Mouse (Mus musculus) neutrophil, adult 83 days (primary cell): ENCODE results near the gene Nup62. TPM values are rescaled to one million over a fixed set of nuclear protein-coding genes. Genes with fewer than 3 reads are reported as not detected.

Experiments used
- total RNA-seq, 2 experiments: library from RNA; stranded (reverse); gene quantifications; one replicate each; pipeline ENCODE4 v1.2.4; 2023

Gene Nup62
- 10 to 100 TPM; 44.3 to 53.6 TPM for total RNA-seq

GRCm38 (mm10) chr7:44815721-44816469 is at the start of gene Nup62, which contains the start of gene Il4i1:
Gene Nup62 (plus strand): TSS chr7:44816088.
Gene Il4i1 (plus strand): TSS chr7:44816387.

GRCm38 (mm10) chr7:44816470-44817021 is 658 bp downstream of the Nup62 start, which contains the start of gene Atf5:
Gene Atf5 (minus strand): TSS chr7:44816658.

GRCm38 (mm10) chr7:44848561-44849415 is 32.9 kb downstream of the Nup62 start, which contains the start of the genes Akt1s1 and Tbc1d17:
Gene Akt1s1 (plus strand): TSS chr7:44848991.
Gene Tbc1d17 (minus strand): TSS chr7:44849079.

GRCm38 (mm10) chr7:44857042-44857552 is 41.2 kb downstream of the Nup62 start, which contains the start of gene Pnkp:
Gene Pnkp (plus strand): TSS chr7:44857139.

GRCm38 (mm10) chr7:44869697-44870528 is 54.0 kb downstream of the Nup62 start, which contains the start of gene Ptov1:
Gene Ptov1 (minus strand): TSS chr7:44869788.

Other genes with a start within 250 kb of the Nup62 start
- 100 to 1,000 TPM; 142 to 164 TPM for gene Napsa, start 243.7 kb upstream of the Nup62 start, total RNA-seq
- gene Kcnc3, start 225.4 kb upstream of the Nup62 start, total RNA-seq = under 1 TPM; 0.64 to 0.75 TPM
- gene Myh14, start 145.2 kb upstream of the Nup62 start, total RNA-seq = not detected
- gene Izumo2, start 107.3 kb upstream of the Nup62 start, total RNA-seq = not detected
- 10 to 100 TPM; 49.7 to 52.8 TPM for gene Vrk3, start 67.7 kb upstream of the Nup62 start, total RNA-seq
- gene Zfp473, start 65.0 kb upstream of the Nup62 start, total RNA-seq = 1 to 10 TPM; 1.4 to 1.9 TPM
- gene Il4i1, start 299 bp downstream of the Nup62 start, total RNA-seq = 1 to 10 TPM; 1.5 to 1.7 TPM
- gene Atf5, start 570 bp downstream of the Nup62 start, total RNA-seq = 1 to 10 TPM; 5.6 to 6.6 TPM
- 10 to 100 TPM; 13.9 to 17.4 TPM for gene Akt1s1, start 32.9 kb downstream of the Nup62 start, total RNA-seq
- 10 to 100 TPM; 33.5 to 33.6 TPM for gene Tbc1d17, start 33.0 kb downstream of the Nup62 start, total RNA-seq
- gene Pnkp, start 41.1 kb downstream of the Nup62 start, total RNA-seq = 100 to 1,000 TPM; 379 to 392 TPM
- gene Ptov1, start 53.7 kb downstream of the Nup62 start, total RNA-seq = 10 to 100 TPM; 33.3 to 35.2 TPM
- gene Med25, start 76.6 kb downstream of the Nup62 start, total RNA-seq = 10 to 100 TPM; 36.7 to 44.1 TPM
- 1 to 10 TPM; 5.7 to 7.4 TPM for gene Fuz, start 80.0 kb downstream of the Nup62 start, total RNA-seq
- 10 to 100 TPM; 70.1 to 74.6 TPM for gene Ap2a1, start 113.4 kb downstream of the Nup62 start, total RNA-seq
- not detected for gene Tsks, start 127.1 kb downstream of the Nup62 start, total RNA-seq
- gene Cpt1c, start 158.8 kb downstream of the Nup62 start, total RNA-seq = under 1 TPM; 0.53 to 0.85 TPM
- gene Prmt1, start 170.5 kb downstream of the Nup62 start, total RNA-seq = 10 to 100 TPM; 74.9 to 80.6 TPM
- gene Irf3, start 181.6 kb downstream of the Nup62 start, total RNA-seq = 10 to 100 TPM; 63.0 to 71.9 TPM
- 10 to 100 TPM in 1 of 2 experiments, 1 to 10 TPM in 1; 8.8 to 18.8 TPM for gene Bcl2l12, start 182.6 kb downstream of the Nup62 start, total RNA-seq
- gene Scaf1, start 200.3 kb downstream of the Nup62 start, total RNA-seq = 10 to 100 TPM; 61.1 to 62.1 TPM
- 10 to 100 TPM; 14.9 to 17.0 TPM for gene Rras, start 201.9 kb downstream of the Nup62 start, total RNA-seq
- 10 to 100 TPM; 22.3 to 25.8 TPM for gene Prr12, start 236.8 kb downstream of the Nup62 start, total RNA-seq
- gene Nosip, start 246.3 kb downstream of the Nup62 start, total RNA-seq = 10 to 100 TPM; 29.1 to 38.1 TPM
- 10 to 100 TPM; 17.4 to 19.6 TPM for gene Prrg2, start 246.6 kb downstream of the Nup62 start, total RNA-seq